Mouse (Mus musculus): ENCODE measurements at regions not wholly inside any gene's neighbourhood (a gene's known extent, or its start where the extent isn't known, plus 50 kb on each side); places are given as distances from the start of the nearest gene placed in this dataset.

DNA sequence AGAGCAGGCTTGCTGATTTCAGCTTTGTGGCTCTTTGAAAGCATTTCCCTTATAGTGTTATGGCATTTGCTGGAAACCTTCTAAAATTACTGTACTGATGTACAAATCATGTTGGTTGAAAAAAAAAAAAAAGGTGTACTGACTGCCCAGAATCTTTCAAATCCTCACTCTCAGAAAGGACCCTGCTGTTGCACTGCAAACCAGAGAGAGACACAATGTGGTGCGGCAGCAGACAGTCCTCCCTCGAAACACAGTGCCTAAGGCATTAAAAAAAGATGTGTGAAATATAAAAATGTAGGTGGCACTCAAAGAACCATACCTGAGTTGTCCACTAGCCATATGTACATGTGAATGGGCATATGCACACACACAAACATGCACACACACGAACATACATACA, 128.3 kb downstream of the Actr3 start:
- H3K4me1 ChIP-seq (ENCODE audit: control insufficient read depth, insufficient read depth, low read length) = no peaks in the 10 kb centered on the region
- DNase-seq (ENCODE audit: low spot score) (no peak), ATAC-seq (ENCODE audit: insufficient read depth, low FRiP score, low TSS enrichment) (no peak)
- H3K9ac ChIP-seq (ENCODE audit: low read length) = no peak overlapping the region
- no peaks in the 10 kb centered on the region for H3K27me3 ChIP-seq (ENCODE audit: control insufficient read depth, insufficient read depth, low read length)
- no peak overlapping the region for H3K27ac ChIP-seq (ENCODE audit: low read depth, low read length)
- H3K4me3 ChIP-seq (ENCODE audit: low read depth, low read length) = no peak overlapping the region
- WGBS = 82% methylated on average over 3 of the region's 3 CpGs
- H3K4me2 ChIP-seq (ENCODE audit: low read depth) = no peak overlapping the region
- H3K36me3 ChIP-seq (ENCODE audit: control insufficient read depth, insufficient read depth, low read length) = no peaks in the 10 kb centered on the region
- H3K9me3 ChIP-seq (ENCODE audit: control insufficient read depth, low read length) = no peaks in the 10 kb centered on the region

DNA sequence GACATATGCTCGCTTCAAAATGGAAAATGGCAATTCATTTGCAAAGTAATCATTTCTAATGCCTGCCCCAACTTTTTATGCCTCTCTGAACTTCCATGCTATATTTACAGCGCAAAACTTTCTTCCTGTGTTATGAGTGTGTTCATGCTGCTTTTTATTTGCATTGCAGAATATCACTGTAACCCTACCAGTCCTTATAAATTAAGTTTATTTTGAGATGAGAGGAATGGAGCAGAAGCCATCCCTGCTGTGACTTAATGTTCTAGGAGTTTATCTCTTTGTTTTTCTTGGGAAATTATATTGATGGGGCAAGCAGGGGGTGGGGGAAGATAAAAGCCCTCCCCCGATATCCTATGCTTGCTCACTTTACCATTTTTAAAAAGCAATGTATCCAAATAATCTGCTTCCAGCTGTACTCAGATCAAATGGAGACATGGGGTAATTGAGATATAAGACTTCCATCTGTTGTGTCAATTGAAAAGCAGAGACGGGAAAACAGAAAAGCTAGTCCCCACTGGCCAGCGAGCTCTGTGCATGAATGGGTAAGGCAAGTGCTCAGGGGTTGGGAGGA, 136.9 kb downstream of the Actr3 start:
- no peaks in the 10 kb centered on the region for H3K36me3 ChIP-seq (ENCODE audit: control insufficient read depth, insufficient read depth, low read length)
- H3K27me3 ChIP-seq (ENCODE audit: control insufficient read depth, insufficient read depth, low read length) = no peaks in the 10 kb centered on the region
- WGBS = 92% methylated on average over 5 of the region's 5 CpGs
- DNase-seq (ENCODE audit: low spot score) (no peak), ATAC-seq (ENCODE audit: insufficient read depth, low FRiP score, low TSS enrichment) (no peak)
- H3K27ac ChIP-seq (ENCODE audit: low read depth, low read length) = no peak overlapping the region
- H3K4me2 ChIP-seq (ENCODE audit: low read depth) = no peak overlapping the region
- H3K9me3 ChIP-seq (ENCODE audit: control insufficient read depth, low read length) = no peaks in the 10 kb centered on the region
- H3K4me1 ChIP-seq (ENCODE audit: control insufficient read depth, insufficient read depth, low read length) = no peaks in the 10 kb centered on the region
- H3K4me3 ChIP-seq (ENCODE audit: low read depth, low read length) = no peak overlapping the region
- no peak overlapping the region for H3K9ac ChIP-seq (ENCODE audit: low read length)

GRCm38 (mm10) chr1:125295646-125296045, 139.9 kb downstream of the Actr3 start:
- Histone ChIP-seq H3K9ac (ENCODE audit: low read length) (no peak overlapping the region), H3K4me1 (ENCODE audit: control insufficient read depth, insufficient read depth, low read length) (no peaks in the 10 kb centered on the region), H3K4me3 (ENCODE audit: low read depth, low read length) (no peak overlapping the region), H3K27ac (ENCODE audit: low read depth, low read length) (no peak overlapping the region), H3K4me2 (ENCODE audit: low read depth) (no peak overlapping the region), H3K36me3 (ENCODE audit: control insufficient read depth, insufficient read depth, low read length) (no peaks in the 10 kb centered on the region), H3K27me3 (ENCODE audit: control insufficient read depth, insufficient read depth, low read length) (no peaks in the 10 kb centered on the region), H3K9me3 (ENCODE audit: control insufficient read depth, low read length) (no peaks in the 10 kb centered on the region)
- 84% methylated on average over 3 of the region's 3 CpGs for WGBS
- DNase-seq (ENCODE audit: low spot score) (no peak), ATAC-seq (ENCODE audit: insufficient read depth, low FRiP score, low TSS enrichment) (no peak)

DNA sequence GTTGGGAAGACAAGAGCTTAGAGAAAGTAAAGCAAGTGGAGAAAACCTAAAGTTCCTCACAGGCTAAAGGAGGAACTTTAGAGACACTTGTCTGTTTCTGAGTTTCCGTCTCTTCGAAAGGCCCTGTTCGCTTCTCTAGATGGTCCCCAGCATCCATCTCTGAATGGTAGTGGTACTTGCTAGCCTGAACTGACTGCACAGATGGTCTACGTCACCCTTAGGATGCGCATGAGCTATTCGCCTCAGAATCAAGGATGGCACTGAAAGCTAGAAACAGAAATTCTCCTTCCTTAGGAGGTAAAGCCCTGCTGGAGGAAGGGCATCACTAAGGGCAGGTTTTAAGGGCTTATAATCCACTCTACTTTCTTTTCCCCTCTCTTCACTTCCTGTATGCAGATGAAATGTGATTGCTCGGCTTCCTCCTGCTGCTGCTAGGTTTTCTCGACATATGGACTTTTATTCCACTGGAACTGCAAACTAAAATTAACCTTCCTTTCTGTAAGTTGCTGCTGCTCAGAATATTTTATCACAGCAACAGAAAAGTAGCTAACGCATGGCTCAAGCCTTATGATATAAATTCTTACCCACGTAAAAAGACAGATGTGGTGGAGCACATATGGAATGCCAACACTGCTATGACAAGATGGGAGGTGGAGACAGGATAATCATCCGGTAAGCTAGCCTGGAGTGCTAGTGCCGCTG, 145.1 kb downstream of the Actr3 start:
- 95% methylated on average over 12 of the region's 12 CpGs for WGBS
- H3K4me2 ChIP-seq (ENCODE audit: low read depth) = no peak overlapping the region
- DNase-seq (ENCODE audit: low spot score) (no peak), ATAC-seq (ENCODE audit: insufficient read depth, low FRiP score, low TSS enrichment) (no peak)
- H3K36me3 ChIP-seq (ENCODE audit: control insufficient read depth, insufficient read depth, low read length) = no peaks in the 10 kb centered on the region
- H3K4me1 ChIP-seq (ENCODE audit: control insufficient read depth, insufficient read depth, low read length) = no peaks in the 10 kb centered on the region
- no peak overlapping the region for H3K4me3 ChIP-seq (ENCODE audit: low read depth, low read length)
- H3K27ac ChIP-seq (ENCODE audit: low read depth, low read length) = no peak overlapping the region
- no peak overlapping the region for H3K9ac ChIP-seq (ENCODE audit: low read length)
- no peaks in the 10 kb centered on the region for H3K27me3 ChIP-seq (ENCODE audit: control insufficient read depth, insufficient read depth, low read length)
- no peaks in the 10 kb centered on the region for H3K9me3 ChIP-seq (ENCODE audit: control insufficient read depth, low read length)

GRCm38 (mm10) chr1:125286347-125286746, 149.2 kb downstream of the Actr3 start:
- Histone ChIP-seq H3K9ac (ENCODE audit: low read length) (no peak overlapping the region), H3K27me3 (ENCODE audit: control insufficient read depth, insufficient read depth, low read length) (no peaks in the 10 kb centered on the region), H3K9me3 (ENCODE audit: control insufficient read depth, low read length) (no peaks in the 10 kb centered on the region), H3K4me1 (ENCODE audit: control insufficient read depth, insufficient read depth, low read length) (no peaks in the 10 kb centered on the region), H3K4me2 (ENCODE audit: low read depth) (no peak overlapping the region), H3K36me3 (ENCODE audit: control insufficient read depth, insufficient read depth, low read length) (no peaks in the 10 kb centered on the region), H3K27ac (ENCODE audit: low read depth, low read length) (no peak overlapping the region), H3K4me3 (ENCODE audit: low read depth, low read length) (no peak overlapping the region)
- ATAC-seq (ENCODE audit: insufficient read depth, low FRiP score, low TSS enrichment) (no peak), DNase-seq (ENCODE audit: low spot score) (no peak)
- WGBS = 66% methylated on average over 2 of the region's 2 CpGs

GRCm38 (mm10) chr1:125284693-125285092, 150.8 kb downstream of the Actr3 start:
- Histone ChIP-seq H3K9ac (ENCODE audit: low read length) (no peak overlapping the region), H3K36me3 (ENCODE audit: control insufficient read depth, insufficient read depth, low read length) (no peaks in the 10 kb centered on the region), H3K27me3 (ENCODE audit: control insufficient read depth, insufficient read depth, low read length) (no peaks in the 10 kb centered on the region), H3K9me3 (ENCODE audit: control insufficient read depth, low read length) (no peaks in the 10 kb centered on the region), H3K4me1 (ENCODE audit: control insufficient read depth, insufficient read depth, low read length) (no peaks in the 10 kb centered on the region), H3K27ac (ENCODE audit: low read depth, low read length) (no peak overlapping the region), H3K4me3 (ENCODE audit: low read depth, low read length) (no peak overlapping the region), H3K4me2 (ENCODE audit: low read depth) (no peak overlapping the region)
- DNase-seq (ENCODE audit: low spot score) (no peak), ATAC-seq (ENCODE audit: insufficient read depth, low FRiP score, low TSS enrichment) (no peak)
- WGBS = 80% methylated on average over 2 of the region's 2 CpGs

DNA sequence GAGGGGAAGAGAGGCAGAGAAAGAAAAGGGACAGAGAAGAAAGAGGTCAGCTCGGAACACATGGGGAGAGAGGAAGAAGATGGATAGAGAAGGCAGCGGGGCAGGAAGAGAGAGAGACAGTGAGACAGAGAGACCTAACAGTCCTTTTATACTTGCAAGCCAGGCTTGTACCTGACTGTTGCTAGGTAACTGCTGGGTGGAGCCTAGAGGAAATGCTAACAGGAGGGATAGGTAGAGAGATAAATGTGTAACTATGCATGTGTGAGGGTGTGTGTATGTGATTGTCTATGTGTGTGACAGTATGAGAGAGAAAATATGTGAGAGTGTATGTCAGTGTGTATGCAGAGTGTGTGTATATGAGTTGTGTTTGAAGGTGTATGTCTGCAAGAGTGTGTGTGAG, 161.8 kb downstream of the Actr3 start:
- ATAC-seq (ENCODE audit: insufficient read depth, low FRiP score, low TSS enrichment) (no peak), DNase-seq (ENCODE audit: low spot score) (no peak)
- Histone ChIP-seq H3K4me1 (ENCODE audit: control insufficient read depth, insufficient read depth, low read length) (no peaks in the 10 kb centered on the region), H3K9ac (ENCODE audit: low read length) (no peak overlapping the region), H3K27ac (ENCODE audit: low read depth, low read length) (no peak overlapping the region), H3K4me2 (ENCODE audit: low read depth) (no peak overlapping the region), H3K27me3 (ENCODE audit: control insufficient read depth, insufficient read depth, low read length) (no peaks in the 10 kb centered on the region), H3K9me3 (ENCODE audit: control insufficient read depth, low read length) (no peaks in the 10 kb centered on the region), H3K36me3 (ENCODE audit: control insufficient read depth, insufficient read depth, low read length) (no peaks in the 10 kb centered on the region), H3K4me3 (ENCODE audit: low read depth, low read length) (no peak overlapping the region)
- WGBS = 77% methylated on average over 2 of the region's 2 CpGs

- H3K36me3 ChIP-seq (ENCODE audit: control insufficient read depth, insufficient read depth, low read length) = no peaks in the 10 kb centered on the region
- DNase-seq (ENCODE audit: low spot score) (no peak), ATAC-seq (ENCODE audit: insufficient read depth, low FRiP score, low TSS enrichment) (no peak)
- H3K9me3 ChIP-seq (ENCODE audit: control insufficient read depth, low read length) = no peaks in the 10 kb centered on the region
- H3K27me3 ChIP-seq (ENCODE audit: control insufficient read depth, insufficient read depth, low read length) = no peaks in the 10 kb centered on the region
- H3K4me2 ChIP-seq (ENCODE audit: low read depth) = no peak overlapping the region
- WGBS = 88% methylated on average over 6 of the region's 6 CpGs
- no peaks in the 10 kb centered on the region for H3K4me1 ChIP-seq (ENCODE audit: control insufficient read depth, insufficient read depth, low read length)
- H3K9ac ChIP-seq (ENCODE audit: low read length) = no peak overlapping the region
- no peak overlapping the region for H3K4me3 ChIP-seq (ENCODE audit: low read depth, low read length)
- H3K27ac ChIP-seq (ENCODE audit: low read depth, low read length) = no peak overlapping the region
Measured at GRCm38 (mm10) chr1:125263684-125264083, 171.8 kb downstream of the Actr3 start.

DNA sequence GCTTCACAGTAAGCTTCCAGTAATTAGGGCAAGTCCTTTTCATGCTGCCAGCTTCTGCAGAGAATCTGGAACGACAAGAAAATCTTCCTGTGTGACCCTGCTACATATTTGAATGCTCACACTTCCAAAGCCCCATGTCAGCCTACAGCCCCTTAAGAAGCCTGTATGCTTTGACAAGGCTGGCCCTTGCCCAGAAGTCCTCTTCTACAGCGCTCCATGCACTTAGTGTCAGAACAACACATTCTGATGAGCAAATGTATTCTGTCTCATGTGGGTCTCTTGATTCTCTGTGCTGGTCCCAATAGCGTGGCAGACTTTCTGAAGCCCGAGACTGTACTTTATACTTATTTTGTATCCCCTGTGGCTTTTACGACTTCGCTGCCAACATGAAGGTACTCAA, 172.5 kb downstream of the Actr3 start:
- H3K4me3 ChIP-seq (ENCODE audit: low read depth, low read length) = no peak overlapping the region
- no peaks in the 10 kb centered on the region for H3K9me3 ChIP-seq (ENCODE audit: control insufficient read depth, low read length)
- H3K9ac ChIP-seq (ENCODE audit: low read length) = no peak overlapping the region
- no peaks in the 10 kb centered on the region for H3K36me3 ChIP-seq (ENCODE audit: control insufficient read depth, insufficient read depth, low read length)
- no peaks in the 10 kb centered on the region for H3K27me3 ChIP-seq (ENCODE audit: control insufficient read depth, insufficient read depth, low read length)
- DNase-seq (ENCODE audit: low spot score) (no peak), ATAC-seq (ENCODE audit: insufficient read depth, low FRiP score, low TSS enrichment) (no peak)
- H3K4me1 ChIP-seq (ENCODE audit: control insufficient read depth, insufficient read depth, low read length) = no peaks in the 10 kb centered on the region
- WGBS = 89% methylated on average over 6 of the region's 6 CpGs
- H3K27ac ChIP-seq (ENCODE audit: low read depth, low read length) = no peak overlapping the region
- H3K4me2 ChIP-seq (ENCODE audit: low read depth) = no peak overlapping the region

All from neural tube, embryonic 11.5 days (tissue).